Mouse (Mus musculus) thymus, postnatal 0 days (tissue): ENCODE measurements at regions not wholly inside any gene's neighbourhood (a gene's known extent, or its start where the extent isn't known, plus 50 kb on each side); places are given as distances from the start of the nearest gene placed in this dataset.
"Not testable (repeated sequence)": the region's sequence is repeated elsewhere in the genome, so short reads cannot be mapped to it uniquely, and the experiment has no call there.

Source experiments
- DNase-seq: peaks from one replicate; pipeline ENCODE4 v3.0.0-alpha.2; 2015; ENCODE audit warnings: low spot score

DNA sequence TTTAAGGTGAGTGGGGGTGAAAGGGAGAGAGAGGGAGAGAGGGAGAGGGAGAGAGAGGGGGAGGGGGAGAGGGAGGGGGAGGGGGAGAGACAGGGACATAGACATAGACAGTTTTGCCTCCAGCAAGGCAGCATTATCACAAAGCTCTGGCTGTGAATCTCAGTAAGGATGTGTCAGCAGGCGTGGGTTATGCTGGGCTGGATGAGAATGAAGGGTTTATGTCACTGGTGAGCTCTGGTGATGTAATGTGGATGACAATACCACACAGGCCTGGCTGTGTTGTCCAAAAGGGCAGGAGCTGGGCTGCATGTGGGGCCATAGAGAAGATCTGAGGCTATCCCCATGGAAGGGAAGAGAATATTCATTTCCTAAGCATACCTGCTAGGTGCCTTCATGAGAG is 282.0 kb downstream of the 4933412E24Rik start:
- no peak for DNase-seq

DNA sequence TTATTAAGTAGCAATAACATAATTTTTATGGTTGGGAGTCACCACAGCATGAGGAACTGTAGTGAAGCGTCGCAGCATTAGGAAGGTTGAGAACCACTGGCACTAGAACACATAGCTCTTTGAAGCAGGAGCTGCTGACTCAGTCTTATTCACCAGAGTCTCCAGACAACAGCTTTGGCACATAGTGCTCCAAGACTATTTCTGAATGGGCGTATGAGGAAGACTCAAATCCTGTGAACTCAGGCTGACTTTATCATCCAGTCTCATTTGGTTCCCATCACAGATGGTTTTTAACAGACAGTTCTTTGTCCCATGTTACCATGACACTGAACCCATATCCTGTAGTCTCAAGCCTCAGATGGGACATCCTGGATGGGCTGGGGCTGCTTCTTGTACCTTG is 282.5 kb downstream of the 4933412E24Rik start:
- DNase-seq: no peak

GRCm38 (mm10) chr15:59733031-59733810 is 283.2 kb downstream of the 4933412E24Rik start:
- no peak for DNase-seq

DNA sequence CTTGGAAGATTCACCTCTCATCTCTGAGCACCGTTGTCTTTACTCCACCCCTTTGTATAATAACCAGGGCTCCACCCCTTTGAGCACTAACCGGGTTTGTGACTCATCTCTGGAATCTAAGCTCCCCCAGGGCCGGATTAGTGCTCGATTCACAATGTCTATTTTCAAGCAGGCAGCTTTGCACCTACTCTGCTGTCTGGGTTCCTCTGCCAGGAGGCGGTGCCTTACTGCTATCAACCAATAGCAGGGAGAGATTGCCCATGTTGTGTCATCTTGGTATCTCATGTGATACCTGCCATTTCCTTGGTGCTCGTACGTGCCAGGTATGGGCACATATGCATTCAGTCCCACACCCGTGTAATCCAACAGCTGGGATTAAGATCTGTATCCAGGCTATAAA is 285.3 kb downstream of the 4933412E24Rik start:
- DNase-seq: no peak

DNA sequence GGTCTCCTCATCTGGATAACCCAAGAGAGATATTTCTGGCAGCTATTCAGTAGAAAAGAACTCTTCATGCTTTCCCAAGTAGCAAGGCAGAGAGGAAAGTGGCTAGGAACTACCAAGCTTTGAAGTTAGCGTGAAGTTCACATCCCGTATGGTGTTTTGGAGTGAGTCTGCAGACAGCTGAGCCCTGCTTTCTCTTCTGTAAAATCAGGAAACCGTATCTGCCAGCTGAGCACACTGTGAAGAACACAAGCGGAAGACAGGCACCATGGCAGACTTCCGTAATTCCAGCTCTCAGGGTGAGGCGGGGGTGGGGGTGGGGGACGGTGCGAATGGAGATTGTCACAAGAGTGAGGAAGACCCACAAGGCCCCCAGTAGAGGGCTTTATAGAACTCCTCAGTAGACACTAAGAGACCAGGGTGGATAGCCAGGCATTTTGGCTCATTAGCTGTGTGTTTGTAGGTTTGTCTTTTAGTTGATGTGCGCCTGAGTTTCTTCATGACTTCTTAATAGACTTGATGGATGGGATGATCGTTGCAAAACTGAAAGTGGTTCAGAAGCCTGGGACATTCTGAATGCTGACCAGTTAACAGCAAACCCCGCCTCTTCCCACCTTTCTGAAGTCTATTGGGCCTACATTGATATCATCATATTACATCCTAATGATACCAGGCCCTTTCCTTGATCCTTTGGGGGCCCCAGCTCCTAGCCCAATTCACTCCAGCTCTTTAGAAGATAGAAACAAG is 287.4 kb downstream of the 4933412E24Rik start:
- peak; percentile 33 for DNase-seq

GRCm38 (mm10) chr15:59728131-59728601 is 288.2 kb downstream of the 4933412E24Rik start:
- no peak for DNase-seq

GRCm38 (mm10) chr15:59725881-59726280 is 290.5 kb downstream of the 4933412E24Rik start:
- no peak for DNase-seq

- DNase-seq: no peak
Measured at GRCm38 (mm10) chr15:59722661-59723413, 293.6 kb downstream of the 4933412E24Rik start.

GRCm38 (mm10) chr15:59721420-59721819 is 295.0 kb downstream of the 4933412E24Rik start:
- no peak for DNase-seq

GRCm38 (mm10) chr15:59721018-59721417 is 295.4 kb downstream of the 4933412E24Rik start:
- DNase-seq: no peak

DNA sequence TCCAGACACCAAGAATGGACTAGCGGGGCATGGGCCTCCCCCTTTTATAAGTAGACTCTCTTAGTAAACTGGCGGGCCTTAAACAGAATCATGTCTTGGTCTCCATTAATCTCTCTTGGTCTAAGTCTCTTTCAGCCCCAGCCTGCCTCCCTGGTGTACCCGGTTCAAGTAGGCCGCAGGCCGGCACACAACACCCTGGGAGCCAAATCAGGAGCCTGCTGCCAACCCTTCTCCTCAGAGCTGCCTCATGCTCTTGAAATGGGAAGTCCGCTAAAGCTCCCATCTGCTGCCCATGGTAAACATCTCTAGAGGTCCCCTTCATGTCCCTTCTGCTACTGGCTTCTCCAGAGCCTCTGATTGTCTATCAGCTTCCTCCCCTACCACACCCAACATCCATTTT is 296.3 kb downstream of the 4933412E24Rik start:
- DNase-seq: no peak

DNA sequence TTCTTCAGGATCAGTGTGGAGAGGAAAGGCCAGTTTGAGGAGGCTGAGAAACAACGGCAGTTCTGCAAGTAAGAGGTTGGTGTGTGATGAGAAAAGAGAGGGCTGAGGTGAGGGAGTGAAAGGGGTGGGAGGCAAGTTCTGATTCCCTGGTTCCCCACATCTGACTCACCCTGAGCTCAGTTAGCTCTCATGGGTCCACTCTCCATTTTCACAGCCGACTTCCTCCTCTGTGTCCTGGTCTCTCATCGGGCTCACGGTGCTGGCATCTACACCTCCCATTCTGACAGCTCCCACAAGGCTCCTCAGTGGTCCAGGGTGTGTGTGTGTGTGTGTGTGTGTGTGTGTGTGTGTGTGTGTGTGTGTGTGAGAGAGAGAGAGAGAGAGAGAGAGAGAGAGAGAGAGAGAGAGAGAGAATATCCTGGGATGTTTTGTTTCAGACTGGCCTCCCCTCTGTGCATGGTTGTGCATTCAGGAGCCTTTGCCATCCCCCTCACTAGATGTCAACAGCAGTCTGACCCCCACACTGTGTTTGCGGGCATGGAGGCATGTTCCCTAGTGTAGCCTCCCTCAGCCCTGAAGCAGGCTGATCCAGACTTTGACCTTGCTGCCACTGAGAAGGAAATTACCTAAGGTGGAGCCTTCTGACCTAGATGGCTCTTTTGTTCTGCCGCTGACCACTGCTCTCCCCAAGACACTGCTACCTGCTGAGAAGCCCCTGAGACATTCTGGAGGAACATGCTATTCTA is 296.9 kb downstream of the 4933412E24Rik start:
- not testable (repeated sequence) for DNase-seq

- peak; percentile 53 for DNase-seq
Measured at GRCm38 (mm10) chr15:59716872-59717271, 299.5 kb downstream of the 4933412E24Rik start.

- DNase-seq: no peak
Measured at GRCm38 (mm10) chr15:59715951-59716350, 300.5 kb downstream of the 4933412E24Rik start.

DNA sequence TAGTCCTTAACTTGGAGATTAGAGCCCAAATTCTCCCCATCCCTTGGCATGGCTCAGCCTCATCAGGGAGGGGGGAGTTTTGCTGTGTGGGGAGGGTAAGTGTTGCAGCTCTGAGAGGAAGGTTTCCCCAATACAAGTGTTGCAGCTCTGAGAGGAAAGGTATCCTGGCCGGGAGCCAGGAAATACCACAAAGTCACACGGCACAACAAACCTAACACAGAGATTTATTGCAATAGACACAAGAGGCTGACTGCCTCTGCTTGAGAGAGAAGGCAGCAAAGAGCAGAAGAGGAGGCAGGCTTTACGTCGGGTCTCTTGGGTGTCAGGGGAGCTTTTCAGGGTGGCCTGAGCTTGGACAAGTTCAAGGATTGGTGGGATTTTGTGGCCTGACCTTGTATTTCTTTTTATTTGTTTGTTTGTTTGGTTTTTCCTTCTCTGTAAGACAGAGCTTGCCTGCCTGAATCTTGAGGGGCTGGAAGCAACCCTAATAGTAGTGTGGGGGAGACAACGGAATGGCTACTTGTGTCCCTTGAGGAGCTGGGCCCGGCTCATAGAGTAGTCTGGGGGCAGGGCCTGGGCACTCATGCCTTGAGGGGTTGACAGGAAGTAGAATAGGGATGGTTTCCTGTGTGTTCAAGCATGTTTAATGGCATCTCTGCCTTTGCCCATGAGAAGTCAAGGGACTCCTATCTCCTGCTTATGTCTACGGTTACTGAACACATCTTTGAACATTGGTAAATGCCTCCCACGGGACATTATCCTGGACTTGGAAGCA is 302.3 kb downstream of the 4933412E24Rik start:
- DNase-seq: peak; percentile 36

- no peak for DNase-seq
Measured at GRCm38 (mm10) chr15:59712077-59712752, 304.2 kb downstream of the 4933412E24Rik start.

DNA sequence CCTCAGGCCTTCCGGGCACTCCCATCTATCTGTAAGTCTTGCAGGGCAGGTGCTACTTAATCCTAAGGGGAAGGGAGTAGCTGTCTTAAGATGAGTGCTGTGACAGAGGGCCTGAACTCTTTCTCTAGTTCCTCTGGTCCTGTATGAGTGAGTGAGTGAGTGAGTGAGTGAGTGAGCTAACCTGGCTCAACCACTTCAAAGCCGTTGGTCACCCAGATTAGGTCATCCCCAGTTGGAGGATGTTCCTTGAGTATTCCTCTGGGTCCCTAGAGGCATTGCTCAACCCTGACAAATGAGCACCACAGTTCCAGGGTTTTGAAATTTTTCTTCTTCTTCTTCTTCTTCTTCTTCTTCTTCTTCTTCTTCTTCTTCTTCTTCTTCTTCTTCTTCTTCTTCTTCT is 306.5 kb downstream of the 4933412E24Rik start:
- no peak for DNase-seq

DNA sequence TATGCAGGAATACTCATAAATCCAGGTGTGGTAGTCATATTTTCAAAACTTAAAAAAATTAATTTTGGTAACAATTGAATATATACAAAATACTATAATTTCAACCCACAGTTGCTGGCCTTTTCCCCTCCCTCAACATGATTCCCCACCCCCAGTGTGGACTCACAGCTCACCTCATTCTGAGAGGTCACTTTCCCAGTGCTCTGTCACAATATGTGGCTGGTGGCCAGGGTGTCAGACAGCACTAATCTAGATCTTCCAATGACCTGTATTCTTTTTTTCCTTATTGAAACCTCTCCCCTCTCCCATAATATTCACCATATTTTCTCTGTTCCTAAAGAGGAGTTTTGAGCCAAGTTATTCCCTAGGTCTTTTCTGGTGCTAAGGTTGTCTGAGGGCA is 308.0 kb downstream of the 4933412E24Rik start:
- no peak for DNase-seq

- no peak for DNase-seq
Measured at GRCm38 (mm10) chr15:59707081-59707480, 309.3 kb downstream of the 4933412E24Rik start.
